Mouse (Mus musculus) ES-CJ7 (cell line): ENCODE measurements at regions not wholly inside any gene's neighbourhood (a gene's known extent, or its start where the extent isn't known, plus 50 kb on each side); places are given as distances from the start of the nearest gene placed in this dataset.

Source experiments
- DNase-seq: peaks from one replicate; pipeline ENCODE4 v3.0.0; 2011; ENCODE audit warnings: low read depth, low spot score

GRCm38 (mm10) chr7:124857106-124857505 is 587.4 kb upstream of the Kdm8 start:
- DNase-seq, result no peak

GRCm38 (mm10) chr7:124861397-124861796 is 583.1 kb upstream of the Kdm8 start:
- no peak for DNase-seq

- DNase-seq, result no peak
These were observed 576.3 kb upstream of the Kdm8 start for GRCm38 (mm10) chr7:124868133-124868603.

- DNase-seq, result no peak
These were observed 575.9 kb upstream of the Kdm8 start for GRCm38 (mm10) chr7:124868621-124869020.

GRCm38 (mm10) chr7:124880771-124881170 is 563.7 kb upstream of the Kdm8 start:
- no peak for DNase-seq

- DNase-seq, result no peak
These were observed 537.2 kb upstream of the Kdm8 start for GRCm38 (mm10) chr7:124907233-124907632.

GRCm38 (mm10) chr7:124907662-124908296 is 536.7 kb upstream of the Kdm8 start:
- no peak for DNase-seq

GRCm38 (mm10) chr7:124914061-124914460 is 530.4 kb upstream of the Kdm8 start:
- DNase-seq, result no peak

- no peak for DNase-seq
These were observed 530.0 kb upstream of the Kdm8 start for GRCm38 (mm10) chr7:124914479-124914878.

- no peak for DNase-seq
These were observed 529.5 kb upstream of the Kdm8 start for GRCm38 (mm10) chr7:124914972-124915371.

- DNase-seq, result no peak
These were observed 528.8 kb upstream of the Kdm8 start for GRCm38 (mm10) chr7:124915637-124916036.

GRCm38 (mm10) chr7:124917606-124918120 is 526.8 kb upstream of the Kdm8 start:
- no peak for DNase-seq

- DNase-seq, result no peak
These were observed 521.7 kb upstream of the Kdm8 start for GRCm38 (mm10) chr7:124922806-124923205.

- DNase-seq, result no peak
These were observed 510.9 kb upstream of the Kdm8 start for GRCm38 (mm10) chr7:124933573-124933972.

- DNase-seq, result no peak
These were observed 505.1 kb upstream of the Kdm8 start for GRCm38 (mm10) chr7:124939357-124939756.

- no peak for DNase-seq
These were observed 502.9 kb upstream of the Kdm8 start for GRCm38 (mm10) chr7:124941527-124941926.

GRCm38 (mm10) chr7:124946424-124946823 is 498.1 kb upstream of the Kdm8 start:
- no peak for DNase-seq

GRCm38 (mm10) chr7:124957329-124957728 is 487.1 kb upstream of the Kdm8 start:
- DNase-seq, result no peak

GRCm38 (mm10) chr7:124974870-124975488 is 469.5 kb upstream of the Kdm8 start:
- DNase-seq, result no peak

GRCm38 (mm10) chr7:124989456-124989855 is 455.0 kb upstream of the Kdm8 start:
- DNase-seq, result peak; percentile 2

- no peak for DNase-seq
These were observed 453.8 kb upstream of the Kdm8 start for GRCm38 (mm10) chr7:124990695-124991094.

- no peak for DNase-seq
These were observed 447.9 kb upstream of the Kdm8 start for GRCm38 (mm10) chr7:124996538-124996937.

GRCm38 (mm10) chr7:125000669-125001068 is 443.8 kb upstream of the Kdm8 start:
- no peak for DNase-seq
